Mouse (Mus musculus) spleen, postnatal 14 days (tissue): Measurements from ENCODE around the gene Pcif1.
"Not testable (repeated sequence)": the region's sequence is repeated elsewhere in the genome, so short reads cannot be mapped to it uniquely, and the experiment has no call there.

Experiments used
- DNase-seq, 2 experiments: peaks; one replicate each; pipeline ENCODE4 v3.0.0; 2021 to 2022; ENCODE audit warnings: low spot score in 2 of 2

Gene Pcif1

DNA sequence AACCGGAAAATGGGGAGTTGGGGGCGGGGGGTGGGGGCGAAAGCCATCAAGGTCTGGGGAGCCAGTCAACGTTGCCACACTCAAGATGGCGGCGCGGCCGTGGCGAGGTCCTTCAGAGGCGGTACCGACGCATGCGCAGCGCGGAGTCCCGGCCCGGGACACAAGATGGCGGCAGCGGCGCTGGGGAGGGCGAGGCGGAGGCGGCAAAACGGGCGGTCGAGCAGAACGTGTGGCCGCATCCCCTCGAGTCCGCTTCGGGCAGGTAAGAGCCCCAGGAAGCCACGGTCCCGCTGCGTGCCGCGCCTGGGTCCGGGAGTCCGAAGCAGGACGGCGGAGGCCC, at the start of gene Pcif1:
TSS of gene Pcif1 (plus strand) at position 77 of the 340 bp plus-strand sequence.
- peak; percentile 93 to 96 for DNase-seq

DNA sequence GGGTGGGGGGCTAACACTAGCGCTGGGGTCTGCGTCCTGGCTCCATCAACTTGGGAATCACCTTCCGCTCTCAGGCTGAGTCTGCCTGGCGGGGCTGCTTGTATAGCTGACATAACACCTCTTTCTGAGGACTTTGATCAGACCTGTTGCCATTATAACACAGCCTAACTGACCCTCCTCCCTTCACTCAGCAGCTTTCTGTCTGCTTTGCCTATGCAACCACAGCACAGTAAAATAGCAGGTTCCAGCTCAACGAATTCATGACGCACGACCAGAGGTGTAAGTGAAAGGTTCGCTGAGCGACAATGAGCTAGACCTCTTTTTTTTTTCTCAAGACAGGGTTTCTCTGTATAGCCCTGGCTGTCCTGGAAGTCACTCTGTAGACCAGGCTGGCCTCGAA, 48.1 kb upstream of the Pcif1 start:
- DNase-seq = no peak

GRCm38 (mm10) chr2:164832032-164832747, 46.9 kb upstream of the Pcif1 start:
- no peak for DNase-seq

DNA sequence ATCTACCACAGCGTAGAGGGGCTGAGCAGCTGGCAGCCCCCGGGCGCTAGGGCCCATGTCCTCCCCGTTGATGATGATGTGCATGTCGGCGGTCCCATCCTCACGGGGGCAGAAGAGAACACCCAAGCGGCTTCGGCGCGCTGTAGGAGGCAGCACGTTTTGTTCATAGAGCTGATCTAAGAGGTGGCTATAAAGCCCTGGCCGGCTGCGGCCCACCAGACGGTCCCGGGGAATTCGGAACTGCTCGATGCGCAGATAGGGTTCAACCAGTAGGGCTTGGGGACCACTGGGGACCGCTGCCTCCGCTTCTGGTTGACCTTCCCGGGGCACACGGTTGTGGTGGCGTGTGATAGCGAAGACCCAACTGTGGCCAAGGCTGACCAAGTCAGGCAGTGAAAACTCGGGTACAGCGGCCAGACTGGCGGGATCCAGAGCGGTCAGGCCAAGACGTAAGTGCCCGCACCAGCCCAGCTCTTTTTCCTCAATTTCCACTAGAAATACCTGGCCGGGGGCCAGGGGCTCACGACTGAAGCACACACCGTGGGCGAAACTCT, 46.3 kb upstream of the Pcif1 start, which contains the start of gene Ctsa:
TSS of gene Ctsa (plus strand) at position 126 of the 554 bp plus-strand sequence.
- DNase-seq = peak; percentile 57 to 71

GRCm38 (mm10) chr2:164833314-164833959, 45.7 kb upstream of the Pcif1 start, which contains the start of gene Neurl2:
TSS of gene Neurl2 (minus strand) at chr2:164833456.
- peak; percentile 52 to 71 for DNase-seq

DNA sequence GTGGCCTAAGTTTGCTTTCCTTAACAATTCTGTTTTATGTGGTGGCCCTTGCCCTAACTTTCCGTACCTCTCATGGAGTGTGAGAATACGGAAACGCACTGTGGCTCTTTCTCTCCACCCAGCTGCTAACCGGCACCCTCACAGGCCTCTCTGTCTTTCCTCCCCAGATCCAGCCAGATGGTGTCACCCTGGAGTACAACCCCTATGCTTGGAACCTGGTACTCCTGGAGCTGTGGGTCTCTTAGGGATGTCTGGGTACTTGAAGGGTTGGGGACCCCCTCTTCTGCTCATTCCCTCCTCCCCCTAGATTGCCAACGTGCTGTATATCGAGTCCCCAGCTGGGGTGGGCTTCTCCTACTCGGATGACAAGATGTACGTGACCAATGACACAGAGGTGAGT, 44.6 kb upstream of the Pcif1 start:
- no peak for DNase-seq

DNA sequence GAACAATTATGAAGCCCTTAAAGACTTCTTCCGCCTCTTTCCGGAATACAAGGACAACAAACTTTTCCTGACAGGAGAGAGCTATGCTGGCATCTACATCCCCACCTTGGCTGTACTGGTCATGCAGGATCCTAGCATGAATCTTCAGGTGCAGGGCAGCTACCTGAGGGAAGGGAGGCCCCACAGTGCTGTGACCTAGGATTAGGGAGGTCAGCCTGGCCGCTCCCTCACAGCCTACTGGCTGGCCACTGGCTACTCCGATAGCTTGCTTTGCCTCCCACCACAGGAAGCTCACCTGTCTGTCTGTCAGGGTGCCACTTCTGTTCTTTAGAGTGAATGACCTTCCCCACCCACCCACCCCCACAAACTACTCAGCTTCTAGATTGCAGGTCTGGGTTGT, 43.9 kb upstream of the Pcif1 start:
- DNase-seq = no peak

- peak in 1 of 2 experiments; percentile 26 for DNase-seq
These were observed 33.3 kb upstream of the Pcif1 start for GRCm38 (mm10) chr2:164845782-164846181.

DNA sequence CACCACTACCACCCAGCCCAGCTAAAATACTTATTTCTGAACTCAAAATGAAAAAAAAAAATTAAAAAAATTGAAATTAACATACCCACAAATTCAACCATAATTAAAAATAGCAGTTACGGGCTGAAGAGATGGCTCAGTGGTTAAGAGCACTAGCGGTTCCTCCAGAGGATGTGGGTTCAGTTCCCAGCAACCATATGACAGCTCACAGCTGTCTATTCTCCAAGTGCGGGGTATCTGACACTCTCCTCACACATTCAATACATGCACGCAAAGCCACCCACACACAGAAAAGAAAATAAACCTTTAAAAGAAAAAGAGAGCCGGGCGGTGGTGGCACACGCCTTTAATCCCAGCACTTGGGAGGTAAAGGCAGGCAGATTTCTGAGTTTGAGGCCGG, 29.0 kb upstream of the Pcif1 start:
- DNase-seq = no peak

DNA sequence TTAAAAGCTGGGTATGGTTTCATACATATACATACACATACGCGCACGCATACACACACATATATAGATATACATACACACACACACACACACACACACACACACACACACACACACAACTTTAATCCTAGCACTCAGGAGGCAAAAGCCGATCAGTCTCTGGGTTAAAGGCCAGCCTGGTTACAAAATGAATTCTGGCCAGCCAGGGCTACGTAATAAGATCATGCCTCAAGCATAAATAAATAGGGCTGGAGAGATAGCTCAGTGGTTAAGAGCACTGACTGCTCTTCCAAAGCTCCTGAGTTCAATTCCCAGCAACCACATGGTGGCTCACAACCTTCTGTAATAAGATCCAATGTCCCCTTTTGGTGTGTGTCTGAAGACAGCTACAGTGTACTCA, 23.5 kb upstream of the Pcif1 start:
- not testable (repeated sequence) for DNase-seq

GRCm38 (mm10) chr2:164856309-164857100, 22.6 kb upstream of the Pcif1 start:
- no peak for DNase-seq

GRCm38 (mm10) chr2:164857101-164857821, 21.8 kb upstream of the Pcif1 start, which contains the start of gene Pltp:
TSS of gene Pltp (minus strand) at chr2:164857711.
- DNase-seq = no peak

DNA sequence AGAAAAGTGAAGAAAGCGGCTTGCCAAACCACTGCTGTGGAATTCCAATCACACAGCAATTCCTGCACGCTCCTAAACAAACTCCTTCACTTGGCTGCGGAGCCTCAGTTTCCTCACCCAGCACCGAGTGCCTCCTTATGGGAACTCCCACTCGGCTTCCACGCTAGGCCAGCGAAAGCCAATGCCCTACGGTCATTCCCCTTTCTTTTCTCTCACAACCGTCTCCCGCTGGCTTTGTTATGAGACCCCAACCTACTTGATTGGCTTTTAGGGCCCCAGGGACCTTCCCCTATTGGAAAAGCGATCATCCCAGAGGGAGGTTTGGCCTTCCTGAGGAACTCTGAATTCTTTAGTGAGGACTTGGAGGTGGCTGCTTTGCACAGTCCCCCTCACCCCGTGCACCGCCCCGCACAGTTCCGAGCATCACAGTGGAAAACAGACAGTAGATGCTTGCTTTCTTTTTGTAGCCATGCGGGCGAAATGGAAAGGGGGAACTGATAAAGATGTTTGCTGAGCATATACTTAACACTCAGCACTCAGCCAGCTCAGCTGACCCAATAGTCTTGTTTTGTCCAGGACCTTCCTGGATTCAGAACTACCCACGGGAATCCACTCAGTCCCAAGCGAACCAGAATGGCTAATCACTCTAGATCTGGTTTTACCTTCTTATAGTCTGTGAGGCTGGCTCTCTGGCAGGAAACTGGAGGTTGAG, 21.1 kb upstream of the Pcif1 start:
- no peak for DNase-seq

- no peak for DNase-seq
These were observed 19.9 kb upstream of the Pcif1 start for GRCm38 (mm10) chr2:164859155-164859554.

DNA sequence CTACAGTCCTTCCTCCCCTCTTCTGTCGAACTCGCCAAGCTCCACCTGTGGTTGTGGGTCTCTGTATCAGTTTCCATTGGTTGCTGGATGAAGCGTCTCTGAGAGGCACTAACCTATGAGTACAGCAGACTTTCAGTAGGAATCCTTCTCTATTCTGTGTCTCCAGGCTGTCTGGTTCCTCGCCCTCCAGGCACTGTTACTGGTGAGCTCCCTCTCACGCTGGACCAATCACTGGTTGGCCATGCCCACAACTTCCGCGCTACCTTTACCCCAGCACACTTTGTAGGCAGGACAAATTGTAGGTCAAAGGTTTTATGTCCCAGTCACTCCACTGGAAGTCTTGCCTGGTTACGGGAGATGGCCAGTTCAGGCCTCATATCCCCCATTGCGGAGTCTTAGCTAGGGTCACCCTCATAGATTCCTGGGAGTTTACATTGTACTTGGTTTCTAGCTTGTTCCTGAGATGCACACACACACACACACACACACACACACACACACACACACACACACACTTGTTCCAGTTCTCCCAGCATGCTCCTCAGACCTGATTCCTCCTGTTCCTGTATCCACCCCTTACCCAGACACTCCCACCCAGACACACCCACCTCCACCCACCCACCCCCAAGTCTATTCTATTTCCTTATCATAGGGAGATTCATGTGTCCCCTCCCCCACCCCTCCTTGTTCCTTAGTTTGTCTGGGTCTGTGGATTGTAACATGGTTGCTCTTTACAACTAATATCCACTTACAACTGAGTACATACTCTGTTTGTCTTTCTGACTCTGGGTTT, 19.3 kb upstream of the Pcif1 start:
- DNase-seq = no peak

DNA sequence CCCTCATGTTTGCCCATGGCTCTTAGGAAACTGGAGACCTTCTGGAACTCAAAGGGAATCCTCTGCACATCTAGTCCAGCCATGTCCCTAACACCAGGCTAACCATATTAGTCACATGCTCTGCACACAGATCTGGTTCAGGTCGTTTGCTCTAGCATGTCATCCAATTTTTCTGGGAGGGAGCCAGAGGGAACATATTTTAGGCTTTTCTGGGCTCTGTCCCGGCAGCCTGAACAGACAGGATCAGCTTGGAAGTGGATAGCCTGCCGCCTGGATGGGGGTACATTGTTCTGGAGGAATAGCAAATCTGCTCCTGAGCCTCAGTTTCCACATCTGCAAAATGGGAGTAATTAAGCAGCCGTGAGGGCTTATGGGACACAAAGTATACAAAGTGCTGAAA, 18.0 kb upstream of the Pcif1 start:
- no peak for DNase-seq

DNA sequence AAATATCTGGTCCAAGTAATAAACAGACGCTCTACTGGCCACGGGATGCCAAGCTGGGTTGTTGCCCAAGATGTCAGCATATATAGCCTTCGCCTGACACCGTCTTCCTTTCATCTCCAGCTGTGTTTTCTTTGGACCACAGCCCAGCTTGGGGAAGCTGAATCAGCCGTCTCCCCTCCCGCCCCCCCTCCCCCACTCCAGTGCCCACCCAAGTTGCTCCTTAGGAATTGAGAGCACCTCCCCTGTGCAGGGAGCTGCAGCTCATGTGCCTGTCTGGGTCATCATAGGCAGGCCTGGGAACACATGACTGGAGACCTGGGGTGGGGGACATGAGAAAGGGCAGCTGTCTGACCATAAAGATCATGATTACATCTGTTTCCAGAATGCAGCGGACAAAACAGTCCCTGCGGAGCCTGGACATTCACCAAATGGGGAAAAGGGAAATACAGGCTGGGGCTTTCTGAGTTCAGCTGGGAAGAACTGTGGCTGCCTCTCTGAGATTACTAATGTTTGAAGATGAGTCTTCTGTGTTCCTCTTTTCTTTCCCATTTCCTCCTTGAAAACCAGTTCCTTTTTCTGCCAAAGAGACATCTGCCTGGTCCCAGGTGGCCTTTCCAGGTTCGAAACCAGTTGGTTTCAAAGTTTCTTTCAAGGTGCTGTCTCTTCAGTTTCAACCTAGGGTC, 16.8 kb upstream of the Pcif1 start:
- no peak for DNase-seq

GRCm38 (mm10) chr2:164863411-164863810, 15.7 kb upstream of the Pcif1 start:
- not testable (repeated sequence) for DNase-seq

DNA sequence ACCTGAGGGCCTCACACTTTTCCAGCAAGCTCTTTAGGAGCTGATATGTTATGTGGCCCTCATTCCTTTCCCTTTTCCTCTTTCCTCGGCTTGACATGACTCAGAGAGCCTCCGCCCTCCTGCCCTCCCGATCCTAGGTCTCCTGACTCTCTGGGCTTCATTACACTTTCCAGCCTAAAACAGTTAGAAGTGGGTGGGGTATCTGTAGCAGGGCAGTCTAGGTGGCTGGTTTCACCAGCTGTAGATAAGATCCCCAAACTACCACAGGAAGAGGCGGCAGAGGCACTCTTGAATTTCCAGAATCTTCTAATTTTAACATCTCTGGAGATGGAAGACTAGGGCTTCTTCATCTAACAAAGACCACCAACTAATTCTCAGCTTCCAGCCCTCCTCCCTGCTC, 14.5 kb upstream of the Pcif1 start:
- DNase-seq = no peak
